Mouse (Mus musculus): ENCODE data around the gene Mtmr10.

GRCm38 (mm10) chr7:64238410-64239086 lies 48.9 kb upstream of the Mtmr10 start:
- TF ChIP-seq GATA1 (IDR thresholded peaks at IDR 0.05; ENCODE audit: borderline replicate concordance, low read length) = no peak
- no peak for TF ChIP-seq FLI1 (IDR thresholded peaks at IDR 0.05; ENCODE audit: low read length)

Data from megakaryocyte, embryonic 14.5 days (primary cell).